Mouse (Mus musculus) neural tube, embryonic 11.5 days (tissue): ENCODE measurements around the gene Cnbp. TPM values are rescaled to one million over a fixed set of nuclear protein-coding genes. Genes with fewer than 3 reads are reported as not detected.

Experiments
- ATAC-seq: fragments of 200-750 bp; cut with Nextera tagmentation; 2 replicates; pipeline ENCODE4 v1.8.0; 2017; ENCODE audit warnings: moderate number of reproducible peaks, mild to moderate bottlenecking, moderate TSS enrichment, moderate library complexity; ENCODE audit not compliant: insufficient read depth, low FRiP score, low TSS enrichment
- DNase-seq: peaks from one replicate; pipeline ENCODE4 v3.0.0-alpha.2; 2015; ENCODE audit warnings: low spot score
- H3K27ac ChIP-seq: fragments of 300-500 bp; sonication (generic); 2 replicates; pipeline ENCODE4 v1.5.1; 2014; ENCODE audit warnings: low read depth, mild to moderate bottlenecking, low read length
- H3K27me3 ChIP-seq: fragments of 300-500 bp; sonication (generic); 2 replicates; pipeline ENCODE4 v1.6.1; 2014; ENCODE audit warnings: mild to moderate bottlenecking, low read length, mixed read lengths; ENCODE audit not compliant: control insufficient read depth, insufficient read depth
- H3K36me3 ChIP-seq: fragments of 300-500 bp; sonication (generic); 2 replicates; pipeline ENCODE4 v1.6.1; 2014; ENCODE audit warnings: mild to moderate bottlenecking, low read length, moderate library complexity, mixed read lengths; ENCODE audit not compliant: control insufficient read depth, insufficient read depth
- H3K4me1 ChIP-seq: fragments of 300-500 bp; sonication (generic); 2 replicates; pipeline ENCODE4 v1.6.1; 2014; ENCODE audit warnings: low read length, mixed read lengths; ENCODE audit not compliant: control insufficient read depth, insufficient read depth
- H3K4me2 ChIP-seq: fragments of 300-500 bp; sonication (generic); 2 replicates; pipeline ENCODE4 v1.6.1; 2014; ENCODE audit warnings: low read depth, mild to moderate bottlenecking, moderate library complexity
- H3K4me3 ChIP-seq: fragments of 300-500 bp; sonication (generic); 2 replicates; pipeline ENCODE4 v1.5.1; 2014; ENCODE audit warnings: low read depth, low read length
- H3K9ac ChIP-seq: fragments of 300-500 bp; sonication (generic); 2 replicates; pipeline ENCODE4 v1.6.1; 2014; ENCODE audit warnings: mild to moderate bottlenecking, low read length
- H3K9me3 ChIP-seq: fragments of 300-500 bp; sonication (generic); 2 replicates; pipeline ENCODE4 v1.6.1; 2016; ENCODE audit warnings: low read length; ENCODE audit not compliant: control insufficient read depth
- WGBS: fragments of 180-500 bp; shearing (Covaris S2); extraction: QIAGEN DNeasy Blood & Tissue Kit; methylation state at CpG from one replicate; pipeline ENCODE4 v1.1.7; 2014; 5-methylcytosine and 5-hydroxymethylcytosine counted together
- polyA plus RNA-seq: library from polyadenylated mRNA; unstranded; fragments of >200 nt; fragmentation: Nextera tagmentation; extraction: Ambion mirVana; gene quantifications from 2 replicates; pipeline ENCODE4 v1.2.1, GENCODE M21; 2014

The Cnbp gene
- polyA plus RNA-seq, 1 experiment from 2014 or later: 1,155 TPM

DNA sequence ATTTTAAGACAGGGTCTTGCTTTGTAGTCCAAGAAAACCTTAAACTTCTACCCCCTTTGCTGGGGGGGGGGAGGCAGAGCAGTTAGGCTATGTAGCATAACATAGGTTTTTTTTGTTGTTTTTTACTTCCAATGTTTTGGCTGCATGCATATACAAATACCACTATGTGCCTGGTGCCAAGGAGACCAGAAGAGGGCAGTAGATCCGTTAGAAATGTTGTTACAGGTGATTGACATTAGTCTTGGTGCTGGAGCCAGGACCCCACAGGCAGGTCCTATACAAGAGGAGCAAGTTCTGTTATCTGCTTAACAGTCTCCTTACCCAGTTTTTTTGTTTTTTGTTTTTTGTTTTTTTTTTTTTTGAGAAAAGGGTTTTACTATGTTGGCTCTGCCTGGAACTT, 8.7 kb downstream of the Cnbp start:
- Histone ChIP-seq H3K36me3 (peaks cover 12% of the 10 kb centered on the region; the same call in 1 of the 2 replicates), H3K4me3 (no peak overlapping the region), H3K27me3 (no peaks in the 10 kb centered on the region), H3K9ac (no peak overlapping the region), H3K4me1 (peaks cover 3% of the 10 kb centered on the region; the same call in 1 of the 2 replicates), H3K9me3 (no peaks in the 10 kb centered on the region), H3K4me2 (no peak overlapping the region), H3K27ac (no peak overlapping the region)
- DNase-seq: no peak
- 19% methylated on average over 1 of the region's 1 CpGs for WGBS
- ATAC-seq: no peak

DNA sequence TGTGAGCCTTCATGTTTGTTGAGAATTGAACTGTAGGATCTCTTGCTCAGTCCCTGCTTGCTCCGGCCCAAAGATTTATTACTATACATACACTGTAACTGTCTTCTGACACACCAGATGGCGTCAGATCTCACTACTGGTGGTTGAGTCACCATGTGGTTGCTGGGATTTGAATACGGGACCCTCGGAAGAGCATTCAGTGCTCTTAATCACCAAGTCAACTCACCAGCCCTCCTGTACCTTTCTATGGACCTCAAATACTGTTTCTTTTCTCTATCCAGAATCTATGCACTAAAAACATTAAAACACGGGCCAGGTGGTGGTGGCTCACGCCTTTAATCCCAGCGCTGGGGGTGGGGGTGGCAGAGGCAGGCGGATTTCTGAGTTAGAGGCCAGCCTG, 9.3 kb downstream of the Cnbp start:
- Histone ChIP-seq H3K9me3 (no peaks in the 10 kb centered on the region), H3K9ac (no peak overlapping the region), H3K27ac (no peak overlapping the region), H3K27me3 (no peaks in the 10 kb centered on the region), H3K4me1 (peaks cover 4% of the 10 kb centered on the region; the same call in 1 of the 2 replicates), H3K4me2 (no peak overlapping the region), H3K4me3 (no peak overlapping the region), H3K36me3 (peaks cover 12% of the 10 kb centered on the region; the same call in 1 of the 2 replicates)
- WGBS: 84% methylated on average over 8 of the region's 8 CpGs
- ATAC-seq (no peak), DNase-seq (no peak)

- H3K4me1 ChIP-seq: peaks cover 4% of the 10 kb centered on the region; the same call in 1 of the 2 replicates
- no peaks in the 10 kb centered on the region for H3K27me3 ChIP-seq
- ATAC-seq: no peak
- no peak overlapping the region for H3K4me2 ChIP-seq
- H3K9ac ChIP-seq: no peak overlapping the region
- H3K9me3 ChIP-seq: no peaks in the 10 kb centered on the region
- no peak overlapping the region for H3K4me3 ChIP-seq
- H3K27ac ChIP-seq: no peak overlapping the region
- H3K36me3 ChIP-seq: peaks cover 9% of the 10 kb centered on the region; the same call in 1 of the 2 replicates
- no peak for DNase-seq
- WGBS: 62% methylated on average over 11 of the region's 11 CpGs
Observed at GRCm38 (mm10) chr6:87839797-87840341, 11.0 kb downstream of the Cnbp start.

DNA sequence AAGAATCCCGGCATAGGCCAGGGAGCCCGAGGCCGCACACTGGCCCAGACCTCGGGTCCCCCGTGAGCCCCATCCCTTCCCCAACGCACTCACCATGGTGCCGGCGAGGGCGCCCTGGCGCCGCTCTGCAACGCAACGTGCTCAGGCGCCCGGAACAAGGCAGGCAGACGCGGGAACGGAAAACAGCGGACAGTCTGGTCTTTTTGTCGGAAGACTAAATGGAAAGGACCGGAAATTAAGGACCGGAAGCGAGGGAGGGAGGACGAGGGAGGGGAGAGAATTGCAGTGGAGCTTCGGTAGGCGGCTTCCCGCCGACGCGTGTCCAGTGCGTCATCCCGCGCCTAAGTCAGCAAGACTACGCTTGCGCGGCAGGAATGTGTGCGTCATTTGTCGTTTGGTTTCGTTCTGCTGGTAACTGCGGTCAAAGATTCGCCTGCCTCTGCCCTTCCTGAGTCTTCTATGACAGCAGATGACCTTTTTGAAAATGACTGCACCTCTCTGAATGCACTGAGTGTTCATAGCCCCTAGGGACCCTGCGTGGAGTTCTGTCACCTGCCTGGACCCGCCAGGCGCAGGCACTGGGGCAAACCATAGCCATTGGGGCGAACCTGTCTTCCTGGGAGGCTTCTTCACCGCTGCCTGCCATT, 12.2 kb downstream of the Cnbp start, which contains the start of gene Isy1:
Isy1 (minus strand) TSS at position 248 of the 647 bp plus-strand sequence.
- DNase-seq: peak; percentile 95
- Histone ChIP-seq H3K27ac (peak within 1 kb of the TSS; percentile 85), H3K36me3 (0 out of 2 replicates have a peak, but pooled peaks cover 9% of the 10 kb centered on the region), H3K9ac (peak within 1 kb of the TSS; percentile 91), H3K4me2 (peak within 1 kb of the TSS; percentile 85), H3K27me3 (no peaks in the 10 kb centered on the region), H3K9me3 (no peaks in the 10 kb centered on the region), H3K4me3 (peak within 1 kb of the TSS; percentile 79), H3K4me1 (peaks cover 4% of the 10 kb centered on the region; the same call in 1 of the 2 replicates)
- ATAC-seq: peak; percentile 93
- under 1% methylated on average over 46 of the region's 46 CpGs for WGBS

DNA sequence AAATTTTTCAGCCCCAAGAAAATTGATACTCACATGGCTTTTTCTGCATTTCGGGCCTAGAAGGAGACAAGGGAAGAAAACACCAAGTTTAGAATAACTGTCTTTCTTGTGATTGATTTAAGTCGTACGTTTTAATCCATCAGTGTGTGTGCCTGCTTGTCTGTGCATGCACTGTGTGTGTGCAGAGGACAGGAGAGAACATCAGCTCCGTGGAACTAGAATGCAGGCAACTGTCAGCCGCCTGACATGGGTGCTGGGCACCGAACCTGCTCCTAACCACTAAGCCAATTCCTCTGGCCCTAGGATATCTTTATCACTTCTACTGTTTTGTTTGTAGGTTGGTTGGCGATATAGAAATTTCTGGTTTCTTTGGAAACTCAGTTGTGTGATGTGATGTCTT, 15.2 kb downstream of the Cnbp start, which contains the start of gene Gm45140:
Gm45140 (minus strand) TSS at position 101 of the 400 bp plus-strand sequence.
- H3K36me3 ChIP-seq: peaks cover 2% of the 10 kb centered on the region; the same call in 1 of the 2 replicates
- H3K9ac ChIP-seq: no peak within 1 kb of the TSS
- ATAC-seq: no peak
- H3K27me3 ChIP-seq: no peaks in the 10 kb centered on the region
- 94% methylated on average over 7 of the region's 7 CpGs for WGBS
- no peaks in the 10 kb centered on the region for H3K9me3 ChIP-seq
- peaks cover 4% of the 10 kb centered on the region; the same call in 1 of the 2 replicates for H3K4me1 ChIP-seq
- no peak for DNase-seq
- H3K4me3 ChIP-seq: no peak within 1 kb of the TSS
- no peak within 1 kb of the TSS for H3K27ac ChIP-seq
- H3K4me2 ChIP-seq: no peak within 1 kb of the TSS

- Histone ChIP-seq H3K27me3 (no peaks in the 10 kb centered on the region), H3K9ac (no peak overlapping the region), H3K9me3 (no peaks in the 10 kb centered on the region), H3K4me3 (no peak overlapping the region), H3K36me3 (peaks cover 28% of the 10 kb centered on the region), H3K27ac (no peak overlapping the region), H3K4me2 (no peak overlapping the region), H3K4me1 (no peaks in the 10 kb centered on the region)
- DNase-seq: no peak
- ATAC-seq: no peak
- 96% methylated on average over 2 of the region's 2 CpGs for WGBS
Observed at GRCm38 (mm10) chr6:87820366-87820765, 30.5 kb downstream of the Cnbp start.

DNA sequence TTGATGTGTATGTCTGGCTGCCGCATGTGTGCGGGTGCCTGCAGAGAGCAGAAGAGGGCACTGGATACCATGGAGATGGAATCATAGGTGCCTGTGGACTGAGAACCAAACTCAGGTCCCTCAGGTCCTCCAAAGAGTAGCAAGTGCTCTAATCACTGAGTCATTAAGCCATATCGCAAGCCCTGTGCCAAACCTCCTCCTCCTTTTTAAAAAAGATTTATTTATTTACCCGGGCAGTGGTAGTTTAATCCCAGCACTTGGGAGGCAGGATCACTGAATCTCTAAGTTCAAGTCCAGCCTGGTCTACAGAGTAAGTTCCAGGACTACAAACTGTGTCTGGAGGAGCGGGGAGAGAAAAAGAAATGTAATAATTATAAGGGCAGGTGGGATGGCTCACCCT, 36.4 kb downstream of the Cnbp start:
- 95% methylated on average over 5 of the region's 5 CpGs for WGBS
- Histone ChIP-seq H3K9ac (no peak overlapping the region), H3K4me2 (no peak overlapping the region), H3K4me1 (peaks cover 3% of the 10 kb centered on the region; the same call in 1 of the 2 replicates), H3K27me3 (no peaks in the 10 kb centered on the region), H3K4me3 (no peak overlapping the region), H3K9me3 (no peaks in the 10 kb centered on the region), H3K27ac (no peak overlapping the region), H3K36me3 (peaks cover 4% of the 10 kb centered on the region)
- no peak for ATAC-seq
- no peak for DNase-seq

- Histone ChIP-seq H3K27ac (no peak overlapping the region), H3K4me1 (peaks cover 3% of the 10 kb centered on the region; the same call in 1 of the 2 replicates), H3K36me3 (no peaks in the 10 kb centered on the region), H3K4me3 (no peak overlapping the region), H3K4me2 (peak overlapping the region; percentile 98), H3K9ac (no peak overlapping the region), H3K9me3 (no peaks in the 10 kb centered on the region), H3K27me3 (no peaks in the 10 kb centered on the region)
- no peak for ATAC-seq
- WGBS: 74% methylated on average over 1 of the region's 1 CpGs
- no peak for DNase-seq
Observed at GRCm38 (mm10) chr6:87812656-87813055, 38.2 kb downstream of the Cnbp start.
